Mouse (Mus musculus): Measurements from ENCODE around the gene Nos1. TPM values are rescaled to one million over a fixed set of nuclear protein-coding genes. Genes with fewer than 3 reads are reported as not detected.
A peak's percentile ranks its signal among the peaks of the same experiment; 100 is the strongest.

The Nos1 gene
- polyA plus RNA-seq, 1 experiment from 2014 or later: 0.11 TPM

DNA sequence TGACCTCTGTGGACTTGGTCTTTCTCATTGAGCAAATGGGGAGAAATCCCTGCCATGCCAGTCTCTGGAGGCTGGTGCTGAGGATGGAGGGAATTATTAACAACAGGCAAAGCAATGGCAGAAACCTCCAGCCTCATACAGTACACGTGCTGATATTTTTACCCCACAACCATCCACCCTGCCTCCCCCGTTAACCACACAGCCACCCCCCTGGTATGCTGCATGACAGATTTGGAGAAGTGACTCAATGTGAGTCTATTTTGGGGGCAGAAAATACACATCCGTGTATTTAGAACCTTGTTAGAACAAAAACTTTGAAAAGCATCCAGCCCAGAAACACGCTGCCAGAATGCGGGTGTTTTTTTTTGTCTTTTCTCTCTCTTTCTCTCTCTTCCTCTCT lies 135.5 kb downstream of the Nos1 start:
- Histone ChIP-seq H3K9me3 (ENCODE audit: low read depth, low read length) (no peaks in the 10 kb centered on the region), H3K4me1 (ENCODE audit: insufficient read depth) (no peaks in the 10 kb centered on the region), H3K4me2 (no peak overlapping the region), H3K4me3 (ENCODE audit: low read depth, low read length) (no peak overlapping the region), H3K9ac (no peak overlapping the region), H3K36me3 (ENCODE audit: insufficient read depth) (no peaks in the 10 kb centered on the region), H3K27ac (ENCODE audit: low read depth) (no peak overlapping the region), H3K27me3 (ENCODE audit: insufficient read depth, low read length) (no peaks in the 10 kb centered on the region)
- ATAC-seq (ENCODE audit: insufficient read depth) (no peak), DNase-seq (no peak)
- no peak for TF ChIP-seq CTCF (IDR thresholded peaks at IDR 0.05; ENCODE audit: low read depth)
- WGBS: 87% methylated on average over 5 of the region's 5 CpGs

DNA sequence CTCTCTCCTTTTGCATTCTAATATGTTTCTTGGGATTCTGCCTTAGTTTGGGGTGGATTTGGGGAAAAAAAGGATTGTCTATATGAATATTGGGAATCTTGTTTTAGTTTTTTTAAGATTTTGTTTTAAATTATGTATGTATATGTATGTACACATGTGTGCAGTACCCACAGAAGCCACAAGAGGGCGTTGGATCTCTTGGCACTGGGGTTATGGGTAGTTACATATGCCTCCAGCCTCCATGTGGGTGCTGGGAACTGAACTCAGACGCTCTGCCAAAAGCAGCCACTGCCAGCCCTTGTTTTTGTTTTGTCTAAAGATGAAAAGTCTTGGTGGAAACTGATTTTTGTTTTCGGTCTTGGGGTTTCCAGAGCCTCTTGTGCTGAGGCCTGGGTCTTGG lies 136.1 kb downstream of the Nos1 start:
- peak; percentile 25; the same call in 1 of the 2 replicates for TF ChIP-seq CTCF (IDR thresholded peaks at IDR 0.05; ENCODE audit: low read depth)
- ATAC-seq (ENCODE audit: insufficient read depth): no peak
- 56% methylated on average over 3 of the region's 3 CpGs for WGBS
- no peak overlapping the region for H3K4me3 ChIP-seq (ENCODE audit: low read depth, low read length)
- no peak for DNase-seq
- H3K9ac ChIP-seq: no peak overlapping the region
- H3K27ac ChIP-seq (ENCODE audit: low read depth): no peak overlapping the region
- no peaks in the 10 kb centered on the region for H3K9me3 ChIP-seq (ENCODE audit: low read depth, low read length)
- H3K4me1 ChIP-seq (ENCODE audit: insufficient read depth): no peaks in the 10 kb centered on the region
- no peaks in the 10 kb centered on the region for H3K27me3 ChIP-seq (ENCODE audit: insufficient read depth, low read length)
- no peak overlapping the region for H3K4me2 ChIP-seq
- H3K36me3 ChIP-seq (ENCODE audit: insufficient read depth): no peaks in the 10 kb centered on the region

DNA sequence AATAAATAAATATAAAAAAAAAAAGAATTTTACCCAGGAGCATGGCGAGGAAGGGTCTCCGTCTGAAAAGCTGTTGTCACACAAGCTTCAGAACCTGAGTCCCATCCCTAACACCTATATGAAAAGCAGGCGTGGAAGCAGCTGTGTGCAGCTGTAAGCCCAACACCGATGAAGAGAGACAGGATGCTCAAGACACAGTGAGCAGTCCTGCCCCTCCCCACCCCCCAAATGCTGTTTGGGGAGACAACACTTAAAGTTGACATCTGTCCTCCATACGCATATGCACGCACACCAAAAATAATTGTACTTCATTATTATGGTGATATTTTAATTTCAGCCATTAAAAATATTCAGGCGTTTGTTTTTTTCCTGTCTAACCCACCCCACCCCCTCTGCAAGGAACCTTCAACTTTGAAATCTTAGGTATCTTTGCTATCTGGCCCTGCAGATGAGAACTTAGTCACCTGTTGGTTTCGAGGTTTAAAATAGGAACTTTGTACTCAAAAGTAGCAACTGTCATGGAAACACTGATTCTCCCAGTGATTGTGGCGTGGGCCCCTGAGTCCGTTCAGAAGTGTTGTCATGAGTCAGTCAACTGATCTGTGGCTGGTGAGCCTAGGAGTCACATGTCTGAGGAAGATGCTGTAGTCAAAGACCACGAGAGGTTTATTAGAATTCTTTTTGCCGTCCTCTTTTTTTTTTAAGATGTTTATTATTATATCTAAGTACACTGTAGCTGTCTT lies 141.1 kb downstream of the Nos1 start:
- Histone ChIP-seq H3K9ac (no peak overlapping the region), H3K4me2 (no peak overlapping the region), H3K4me1 (ENCODE audit: insufficient read depth) (no peaks in the 10 kb centered on the region), H3K4me3 (ENCODE audit: low read depth, low read length) (no peak overlapping the region), H3K36me3 (ENCODE audit: insufficient read depth) (no peaks in the 10 kb centered on the region), H3K9me3 (ENCODE audit: low read depth, low read length) (no peaks in the 10 kb centered on the region), H3K27ac (ENCODE audit: low read depth) (no peak overlapping the region), H3K27me3 (ENCODE audit: insufficient read depth, low read length) (no peaks in the 10 kb centered on the region)
- TF ChIP-seq CTCF (IDR thresholded peaks at IDR 0.05; ENCODE audit: low read depth): no peak
- ATAC-seq (ENCODE audit: insufficient read depth) (no peak), DNase-seq (no peak)
- 72% methylated on average over 12 of the region's 12 CpGs for WGBS

- 29% methylated on average over 6 of the region's 6 CpGs for WGBS
- no peak overlapping the region for H3K4me2 ChIP-seq
- H3K9ac ChIP-seq: no peak overlapping the region
- H3K36me3 ChIP-seq (ENCODE audit: insufficient read depth): no peaks in the 10 kb centered on the region
- H3K9me3 ChIP-seq (ENCODE audit: low read depth, low read length): no peaks in the 10 kb centered on the region
- H3K4me3 ChIP-seq (ENCODE audit: low read depth, low read length): no peak overlapping the region
- H3K4me1 ChIP-seq (ENCODE audit: insufficient read depth): no peaks in the 10 kb centered on the region
- DNase-seq (no peak), ATAC-seq (ENCODE audit: insufficient read depth) (no peak)
- H3K27me3 ChIP-seq (ENCODE audit: insufficient read depth, low read length): no peaks in the 10 kb centered on the region
- TF ChIP-seq CTCF (IDR thresholded peaks at IDR 0.05; ENCODE audit: low read depth): peak; percentile 18; the same call in 1 of the 2 replicates
- no peak overlapping the region for H3K27ac ChIP-seq (ENCODE audit: low read depth)
Observed at GRCm38 (mm10) chr5:117923688-117924087, 142.9 kb downstream of the Nos1 start.

GRCm38 (mm10) chr5:117928553-117928952 lies 147.7 kb downstream of the Nos1 start:
- Histone ChIP-seq H3K27me3 (ENCODE audit: insufficient read depth, low read length) (no peaks in the 10 kb centered on the region), H3K27ac (ENCODE audit: low read depth) (no peak overlapping the region), H3K36me3 (ENCODE audit: insufficient read depth) (no peaks in the 10 kb centered on the region), H3K4me2 (no peak overlapping the region), H3K9ac (no peak overlapping the region), H3K4me1 (ENCODE audit: insufficient read depth) (no peaks in the 10 kb centered on the region), H3K9me3 (ENCODE audit: low read depth, low read length) (no peaks in the 10 kb centered on the region), H3K4me3 (ENCODE audit: low read depth, low read length) (no peak overlapping the region)
- TF ChIP-seq CTCF (IDR thresholded peaks at IDR 0.05; ENCODE audit: low read depth): 0 out of 2 replicates have a peak, but pooled peaks have one; percentile 14
- ATAC-seq (ENCODE audit: insufficient read depth): no peak
- 89% methylated on average over 2 of the region's 2 CpGs for WGBS
- no peak for DNase-seq

GRCm38 (mm10) chr5:117932222-117932621 lies 151.4 kb downstream of the Nos1 start:
- H3K9me3 ChIP-seq (ENCODE audit: low read depth, low read length): no peaks in the 10 kb centered on the region
- TF ChIP-seq CTCF (IDR thresholded peaks at IDR 0.05; ENCODE audit: low read depth): no peak
- H3K27me3 ChIP-seq (ENCODE audit: insufficient read depth, low read length): no peaks in the 10 kb centered on the region
- ATAC-seq (ENCODE audit: insufficient read depth) (no peak), DNase-seq (no peak)
- no peak overlapping the region for H3K4me2 ChIP-seq
- 66% methylated on average over 2 of the region's 2 CpGs for WGBS
- H3K27ac ChIP-seq (ENCODE audit: low read depth): no peak overlapping the region
- no peaks in the 10 kb centered on the region for H3K36me3 ChIP-seq (ENCODE audit: insufficient read depth)
- H3K9ac ChIP-seq: no peak overlapping the region
- no peak overlapping the region for H3K4me3 ChIP-seq (ENCODE audit: low read depth, low read length)
- H3K4me1 ChIP-seq (ENCODE audit: insufficient read depth): no peaks in the 10 kb centered on the region

DNA sequence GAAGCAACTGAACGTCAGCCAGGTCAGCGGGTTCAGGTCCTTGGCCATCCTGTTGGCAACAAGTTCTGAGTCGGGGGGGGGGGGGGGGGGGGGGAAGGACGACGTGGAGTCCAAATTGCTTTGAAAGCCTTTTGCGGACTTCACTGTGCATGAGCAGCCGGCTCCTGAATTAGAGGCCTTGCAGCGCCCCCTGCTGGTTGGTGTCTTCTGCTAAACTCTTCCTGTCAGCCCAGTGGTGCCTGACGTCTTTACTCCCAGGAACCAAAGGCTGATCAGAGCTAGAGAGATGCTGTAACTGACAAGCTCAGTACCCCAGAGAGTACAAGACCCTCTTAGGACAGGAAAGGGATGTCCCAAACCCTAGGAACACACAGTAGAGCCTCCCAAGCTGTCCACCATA lies 152.0 kb downstream of the Nos1 start:
- H3K9me3 ChIP-seq (ENCODE audit: low read depth, low read length): no peaks in the 10 kb centered on the region
- DNase-seq: peak; percentile 95
- no peaks in the 10 kb centered on the region for H3K4me1 ChIP-seq (ENCODE audit: insufficient read depth)
- no peak overlapping the region for H3K27ac ChIP-seq (ENCODE audit: low read depth)
- 4% methylated on average over 8 of the region's 9 CpGs for WGBS
- H3K36me3 ChIP-seq (ENCODE audit: insufficient read depth): no peaks in the 10 kb centered on the region
- no peak overlapping the region for H3K4me2 ChIP-seq
- H3K4me3 ChIP-seq (ENCODE audit: low read depth, low read length): no peak overlapping the region
- peak; percentile 78; the same call in 1 of the 2 replicates for ATAC-seq (ENCODE audit: insufficient read depth)
- H3K9ac ChIP-seq: no peak overlapping the region
- TF ChIP-seq CTCF (IDR thresholded peaks at IDR 0.05; ENCODE audit: low read depth): peak; percentile 86
- no peaks in the 10 kb centered on the region for H3K27me3 ChIP-seq (ENCODE audit: insufficient read depth, low read length)
